Mouse (Mus musculus) MEL (cell line): ENCODE measurements at regions not wholly inside any gene's neighbourhood (a gene's known extent, or its start where the extent isn't known, plus 50 kb on each side); places are given as distances from the start of the nearest gene placed in this dataset.
"Not testable (repeated sequence)": the region's sequence is repeated elsewhere in the genome, so short reads cannot be mapped to it uniquely, and the experiment has no call there.

Experiments used
- BHLHE40 ChIP-seq: IDR thresholded peaks from 2 replicates; pipeline ENCODE4 v1.6.1; 2012; ENCODE audit warnings: low read depth, mild to moderate bottlenecking, inconsistent platforms, low read length, improper control_type of control experiment, borderline replicate concordance
- CTCF ChIP-seq, 3 experiments: IDR thresholded peaks in 2 of 3; conservative IDR thresholded peaks in 1 of 3; 2 replicates each; pipeline ENCODE4 v1.5.1; 2011 to 2012; ENCODE audit warnings: low read length in 3 of 3, low read depth in 2 of 3, mild to moderate bottlenecking in 2 of 3, improper control_type of control experiment in 1 of 3, inconsistent platforms in 1 of 3, mixed read lengths in 1 of 3, moderate library complexity in 1 of 3; ENCODE audit not compliant: control insufficient read depth in 1 of 3, insufficient read depth in 1 of 3, poor library complexity in 1 of 3, severe bottlenecking in 1 of 3
- E2F4 ChIP-seq: IDR thresholded peaks from 2 replicates; pipeline ENCODE4 v1.6.1; 2011; ENCODE audit warnings: low read depth, low read length, improper control_type of control experiment, borderline replicate concordance
- ETS1 ChIP-seq: IDR thresholded peaks from 2 replicates; pipeline ENCODE4 v1.6.1; 2012; ENCODE audit warnings: low read depth, mild to moderate bottlenecking, inconsistent platforms, low read length, improper control_type of control experiment, moderate library complexity
- POLR2A ChIP-seq, 2 experiments: IDR thresholded peaks; 2 replicates each; pipeline ENCODE4 v1.6.1; 2011 to 2012; ENCODE audit warnings: low read length in 2 of 2, mild to moderate bottlenecking in 2 of 2, control low read depth in 1 of 2, improper control_type of control experiment in 1 of 2, low read depth in 1 of 2, moderate library complexity in 1 of 2; ENCODE audit not compliant: control insufficient read depth in 1 of 2, insufficient read depth in 1 of 2, poor library complexity in 1 of 2
- RCOR1 ChIP-seq: IDR thresholded peaks from 2 replicates; pipeline ENCODE4 v1.6.1; 2012; ENCODE audit warnings: low read depth, mild to moderate bottlenecking, inconsistent platforms, low read length, improper control_type of control experiment
- SIN3A ChIP-seq: IDR thresholded peaks from 2 replicates; pipeline ENCODE4 v1.6.1; 2012; ENCODE audit warnings: low read length, improper control_type of control experiment, inconsistent platforms
- ZNF384 ChIP-seq: IDR thresholded peaks from 2 replicates; pipeline ENCODE4 v1.6.1; 2012; ENCODE audit warnings: low read depth, mild to moderate bottlenecking, inconsistent platforms, low read length, improper control_type of control experiment

DNA sequence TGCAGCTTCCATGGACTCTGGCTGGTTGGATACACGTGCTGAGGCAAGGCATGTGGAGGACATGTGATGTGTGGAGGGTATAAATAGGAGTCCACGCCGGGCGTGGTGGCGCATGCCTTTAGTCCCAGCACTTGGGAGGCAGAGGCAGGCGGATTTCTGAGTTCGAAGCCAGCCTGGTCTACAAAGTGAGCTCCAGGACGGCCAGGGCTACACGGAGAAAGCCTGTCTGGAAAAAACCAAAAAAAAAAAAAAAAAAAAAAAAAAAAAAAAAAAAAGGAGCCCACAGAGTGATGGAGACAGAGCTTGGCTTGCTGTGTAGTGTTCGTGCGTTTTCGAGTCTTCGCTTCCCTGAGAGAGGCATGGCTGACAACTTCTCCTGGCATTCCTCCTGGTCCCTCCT is 66.5 kb downstream of the Llph start:
- not testable (repeated sequence) for TF ChIP-seq CTCF (IDR thresholded peaks at IDR 0.05 in 2 of 3, conservative IDR thresholded peaks at IDR 0.05 in 1 of 3; ENCODE audit: control insufficient read depth in 1 of 3, insufficient read depth in 1 of 3, low read depth in 2 of 3, low read length in 3 of 3, poor library complexity in 1 of 3, severe bottlenecking in 1 of 3); POLR2A (IDR thresholded peaks at IDR 0.05; ENCODE audit: control insufficient read depth in 1 of 2, insufficient read depth in 1 of 2, low read depth in 1 of 2, low read length in 2 of 2, poor library complexity in 1 of 2); ZNF384; SIN3A; E2F4; RCOR1; BHLHE40; ETS1
